15 mouse cellular contexts compared by ENCODE assay signal in the genomic region with DNA sequence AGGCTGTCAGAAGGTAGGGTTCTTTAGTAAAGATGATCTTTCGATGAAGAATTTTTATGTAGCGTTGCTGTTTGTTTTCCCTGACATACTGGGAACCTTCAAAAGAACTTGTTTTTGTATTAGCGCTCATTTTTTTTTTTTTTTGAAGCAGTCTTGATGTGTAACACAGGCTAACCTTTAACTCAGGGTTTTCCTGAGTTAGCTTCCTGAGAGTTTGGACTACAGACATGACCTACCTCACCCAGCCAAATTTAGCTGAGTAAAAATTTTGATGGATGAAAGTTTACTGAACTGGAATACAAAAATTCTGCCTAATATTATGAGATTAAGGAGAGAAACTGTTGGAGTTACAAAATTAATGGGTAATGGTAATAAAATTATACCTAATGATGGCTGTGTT. TPM values are rescaled to one million over a fixed set of nuclear protein-coding genes. Genes with fewer than 3 reads are reported as not detected.
A peak's percentile ranks its signal among the peaks of the same experiment; 100 is the strongest.
DNase-seq lines count a peak whose midpoint lies in the region; ATAC-seq and TF ChIP-seq lines count a peak whose summit lies in the region.
"Had no signal": no experiment of that assay in that cellular context is flagged by ENCODE, and none has a peak within 500 bp of the region (broad histone marks: within the 10 kb centered on the region; RNA-seq: fewer than 3 reads in every experiment).

No protein-coding gene starts in this region.

- no peaks in the 10 kb centered on the region for H3K27me3 ChIP-seq in kidney, adult 2 months (replicated peaks; ENCODE audit: control insufficient read depth, insufficient read depth, low read length)
- H3K27me3 ChIP-seq in neural tube, embryonic 13.5 days: no peaks in the 10 kb centered on the region
- no peaks in the 10 kb centered on the region for H3K27me3 ChIP-seq in liver, embryonic 14.5 days (ENCODE audit: control insufficient read depth, insufficient read depth, low read length)
- H3K27me3 ChIP-seq: heart, embryonic 15.5 days had no signal

- TF ChIP-seq POLR2A in kidney, adult 2 months (IDR thresholded peaks at IDR 0.05; ENCODE audit: low read depth, low read length): no peak

- WGBS in kidney, adult 2 months: 31% methylated on average over 3 of the region's 3 CpGs
- WGBS in neural tube, embryonic 13.5 days: 94% methylated on average over 3 of the region's 3 CpGs
- 82% methylated on average over 3 of the region's 3 CpGs for WGBS in liver, embryonic 14.5 days (ENCODE audit: insufficient replicate concordance)

- peaks cover 11% of the 10 kb centered on the region; the same call in 1 of the 2 replicates for H3K4me1 ChIP-seq in kidney, adult 2 months (ENCODE audit: control insufficient read depth, insufficient read depth, low read length)
- peaks cover 22% of the 10 kb centered on the region for H3K4me1 ChIP-seq in neural tube, embryonic 13.5 days (replicated peaks)
- peaks cover 25 to 37% of the 10 kb centered on the region in 2 experiments for H3K4me1 ChIP-seq in liver, embryonic 14.5 days (replicated peaks; ENCODE audit: control insufficient read depth in 2 of 2, insufficient read depth in 2 of 2, low read length in 1 of 2)

- peak overlapping the region; percentile 50; the same call in 1 of the 2 replicates for H3K27ac ChIP-seq in kidney, adult 2 months (ENCODE audit: insufficient read depth, low read depth, low read length)
- H3K27ac ChIP-seq in neural tube, embryonic 13.5 days (replicated peaks): no peak overlapping the region
- no peak overlapping the region for H3K27ac ChIP-seq in liver, embryonic 14.5 days

- ATAC-seq in neural tube, embryonic 13.5 days (ENCODE audit: low read depth): no peak
- ATAC-seq in liver, embryonic 14.5 days (ENCODE audit: insufficient read depth): no peak
- no peak for ATAC-seq in activated CD4-positive, CD25-positive, alpha-beta regulatory T cell, adult 4 months

- peak overlapping the region; percentile 64; the same call in 1 of the 2 replicates for H3K4me2 ChIP-seq in neural tube, embryonic 13.5 days
- peak overlapping the region; percentile 84 for H3K4me2 ChIP-seq in liver, embryonic 14.5 days (ENCODE audit: low read depth)

- H3K9ac ChIP-seq in neural tube, embryonic 13.5 days: peak overlapping the region; percentile 92; the same call in 1 of the 2 replicates
- no peak overlapping the region for H3K9ac ChIP-seq in liver, embryonic 14.5 days (replicated peaks)

- DNase-seq in kidney, adult 2 months: peak; percentile 77
- no peak for DNase-seq in kidney, adult 8-10 months
- no peak for DNase-seq in neural tube, embryonic 10.5 days (ENCODE audit: extremely low spot score, low spot score)
- no peak for DNase-seq in liver, embryonic 14.5 days (ENCODE audit: low read depth in 3 of 3, low spot score in 3 of 3)
- DNase-seq in spleen, postnatal 4 days (ENCODE audit: low spot score in 2 of 2): no peak
- DNase-seq: cerebellum, adult 18-20 months; left cerebral cortex, postnatal 4 days; lung, postnatal 4 days; right cerebral cortex, adult 18-20 months had no signal

- no peaks in the 10 kb centered on the region for H3K9me3 ChIP-seq in neural tube, embryonic 13.5 days
- H3K9me3 ChIP-seq in liver, embryonic 14.5 days (ENCODE audit: control insufficient read depth, low read length): no peaks in the 10 kb centered on the region
- H3K9me3 ChIP-seq: heart, embryonic 15.5 days had no signal

- TF ChIP-seq EP300 in liver, embryonic 14.5 days (IDR thresholded peaks at IDR 0.05; ENCODE audit: low read depth): no peak

- TF ChIP-seq CTCF in kidney, adult 2 months (conservative IDR thresholded peaks at IDR 0.05; ENCODE audit: insufficient read depth, insufficient read length, low read depth, low read length): no peak
- no peak for TF ChIP-seq CTCF in liver, embryonic 14.5 days (IDR thresholded peaks at IDR 0.05; ENCODE audit: low read depth)

- no peak overlapping the region for H3K4me3 ChIP-seq in kidney, adult 2 months (ENCODE audit: insufficient read depth, low read depth, low read length)
- H3K4me3 ChIP-seq in neural tube, embryonic 13.5 days: no peak overlapping the region
- H3K4me3 ChIP-seq in liver, embryonic 14.5 days (ENCODE audit: insufficient read depth in 1 of 2, low read depth in 2 of 2, low read length in 2 of 2): no peak overlapping the region; a peak in 1 of 4 replicates

- H3K36me3 ChIP-seq in kidney, adult 2 months (ENCODE audit: control insufficient read depth, insufficient read depth, low read length): no peaks in the 10 kb centered on the region
- no peaks in the 10 kb centered on the region for H3K36me3 ChIP-seq in neural tube, embryonic 13.5 days
- H3K36me3 ChIP-seq in liver, embryonic 14.5 days (replicated peaks; ENCODE audit: control insufficient read depth, insufficient read depth, low read depth): no peaks in the 10 kb centered on the region
- H3K36me3 ChIP-seq: heart, embryonic 15.5 days had no signal

RNA-seq across cellular contexts. Expression of gene Dusp13, which starts 1.4 kb away (rescaled TPM):
- polyA plus RNA-seq in kidney, adult 2 months (2012; rRNA removed): 1.1 and 1.8 TPM in 2 replicates
- polyA plus RNA-seq in neural tube, embryonic 13.5 days (2015; fragmentation: Nextera tagmentation; extraction: Ambion mirVana): not detected in 2 replicates
- 0.04 TPM in 1 of 2 replicates, not detected in the other for polyA plus RNA-seq in liver, embryonic 14.5 days (2012; rRNA removed)
- polyA plus RNA-seq in liver, embryonic 14.5 days (2014; fragmentation: Nextera tagmentation; extraction: Ambion mirVana): not detected in 2 replicates
- not detected for polyA plus RNA-seq in activated CD4-positive, CD25-positive, alpha-beta regulatory T cell, adult 4 months (2017; shearing (Covaris generic))
- polyA plus RNA-seq: embryonic facial prominence, embryonic 11.5 days; heart, embryonic 15.5 days; stomach, embryonic 14.5 days had no signal

RNA-seq across cellular contexts. Expression of gene Samd8, which starts 2.1 kb away (rescaled TPM):
- polyA plus RNA-seq in kidney, adult 2 months (2012; rRNA removed): 21.1 and 23.9 TPM in 2 replicates
- polyA plus RNA-seq in neural tube, embryonic 13.5 days (2015; fragmentation: Nextera tagmentation; extraction: Ambion mirVana): 16.9 and 18.5 TPM in 2 replicates
- 1.9 and 2.6 TPM in 2 replicates for polyA plus RNA-seq in liver, embryonic 14.5 days (2012; rRNA removed)
- polyA plus RNA-seq in liver, embryonic 14.5 days (2014; fragmentation: Nextera tagmentation; extraction: Ambion mirVana): 2.7 TPM in 2 replicates
- 1 to 10 TPM; 4.0 to 5.1 TPM for polyA plus RNA-seq in activated CD4-positive, CD25-positive, alpha-beta regulatory T cell, adult 4 months (2017; shearing (Covaris generic))

RNA-seq across cellular contexts. Expression of gene Dupd1, which starts 38.0 kb away (rescaled TPM):
- 0.11 and 0.52 TPM in 2 replicates for polyA plus RNA-seq in kidney, adult 2 months (2012; rRNA removed)
- not detected in 2 replicates for polyA plus RNA-seq in neural tube, embryonic 13.5 days (2015; fragmentation: Nextera tagmentation; extraction: Ambion mirVana)
- polyA plus RNA-seq in liver, embryonic 14.5 days (2012; rRNA removed): not detected in 2 replicates
- not detected in 2 replicates for polyA plus RNA-seq in liver, embryonic 14.5 days (2014; fragmentation: Nextera tagmentation; extraction: Ambion mirVana)
- polyA plus RNA-seq in activated CD4-positive, CD25-positive, alpha-beta regulatory T cell, adult 4 months (2017; shearing (Covaris generic)): not detected
- polyA plus RNA-seq: large intestine, adult 2 months; stomach, embryonic 14.5 days had no signal
